Mouse (Mus musculus): ENCODE measurements around the gene Plod1.

GRCm38 (mm10) chr4:147902906-147903500 lies 33.6 kb downstream of the Plod1 start:
- no peak for TF ChIP-seq CTCF (IDR thresholded peaks at IDR 0.05 in 2 of 3, conservative IDR thresholded peaks at IDR 0.05 in 1 of 3; ENCODE audit: control insufficient read depth in 1 of 3, insufficient read depth in 1 of 3, low read depth in 2 of 3, low read length in 3 of 3, poor library complexity in 1 of 3, severe bottlenecking in 1 of 3)
- TF ChIP-seq RAD21 (IDR thresholded peaks at IDR 0.05; ENCODE audit: low read depth, low read length) = no peak
- TF ChIP-seq POLR2AphosphoS5 (IDR thresholded peaks at IDR 0.05; ENCODE audit: borderline replicate concordance, low read depth, low read length) = no peak
- no peak for TF ChIP-seq POLR2A (IDR thresholded peaks at IDR 0.05; ENCODE audit: control insufficient read depth in 1 of 2, insufficient read depth in 1 of 2, low read depth in 1 of 2, low read length in 2 of 2, poor library complexity in 1 of 2)
- no peak for TF ChIP-seq GATA1 (IDR thresholded peaks at IDR 0.05; ENCODE audit: low read depth, low read length)
- no peak for TF ChIP-seq MXI1 (IDR thresholded peaks at IDR 0.05; ENCODE audit: low read depth, low read length)
- no peak for TF ChIP-seq ZMIZ1 (IDR thresholded peaks at IDR 0.05; ENCODE audit: low read depth, low read length)
- no peak for TF ChIP-seq MAX (IDR thresholded peaks at IDR 0.05; ENCODE audit: low read length)
- no peak for TF ChIP-seq TBP (IDR thresholded peaks at IDR 0.05; ENCODE audit: low read depth, low read length)
- TF ChIP-seq JUND (IDR thresholded peaks at IDR 0.05; ENCODE audit: low read depth, low read length) = no peak

Measured in MEL (cell line).